Mouse (Mus musculus): Measurements from ENCODE around the gene Pin1. TPM values are rescaled to one million over a fixed set of nuclear protein-coding genes. Genes with fewer than 3 reads are reported as not detected.
A peak's percentile ranks its signal among the peaks of the same experiment; 100 is the strongest.

Gene Pin1
- polyA plus RNA-seq, 1 experiment from 2014 or later: 86.4 TPM

- Histone ChIP-seq H3K36me3 (replicated peaks) (peaks cover 68% of the 10 kb centered on the region), H3K9me3 (no peaks in the 10 kb centered on the region), H3K4me1 (peaks cover 39% of the 10 kb centered on the region), H3K27ac (no peak overlapping the region), H3K4me3 (no peak overlapping the region), H3K27me3 (ENCODE audit: poor library complexity, severe bottlenecking) (no peaks in the 10 kb centered on the region)
- DNase-seq (ENCODE audit: extremely low spot score, low spot score): no peak
- 79% methylated on average over 2 of the region's 2 CpGs for WGBS
Measured at GRCm38 (mm10) chr9:20664366-20664765, 12.5 kb downstream of the Pin1 start.

GRCm38 (mm10) chr9:20664982-20665637 lies 13.2 kb downstream of the Pin1 start:
- H3K4me3 ChIP-seq: no peak overlapping the region
- H3K27ac ChIP-seq: no peak overlapping the region
- H3K9me3 ChIP-seq: no peaks in the 10 kb centered on the region
- H3K4me1 ChIP-seq: peaks cover 39% of the 10 kb centered on the region
- H3K27me3 ChIP-seq (ENCODE audit: poor library complexity, severe bottlenecking): no peaks in the 10 kb centered on the region
- DNase-seq (ENCODE audit: extremely low spot score, low spot score): no peak
- H3K36me3 ChIP-seq (replicated peaks): peaks cover 61% of the 10 kb centered on the region
- WGBS: 90% methylated on average over 5 of the region's 5 CpGs

- no peak for DNase-seq (ENCODE audit: extremely low spot score, low spot score)
- Histone ChIP-seq H3K27me3 (ENCODE audit: poor library complexity, severe bottlenecking) (no peaks in the 10 kb centered on the region), H3K4me1 (peaks cover 39% of the 10 kb centered on the region), H3K27ac (peak overlapping the region; percentile 3; the same call in 1 of the 2 replicates), H3K4me3 (no peak overlapping the region), H3K36me3 (replicated peaks) (peaks cover 53% of the 10 kb centered on the region), H3K9me3 (no peaks in the 10 kb centered on the region)
- 31% methylated on average over 8 of the region's 8 CpGs for WGBS
Measured at GRCm38 (mm10) chr9:20665925-20666324, 14.0 kb downstream of the Pin1 start.

- H3K4me1 ChIP-seq: peaks cover 39% of the 10 kb centered on the region
- H3K4me3 ChIP-seq: no peak overlapping the region
- WGBS: 20% methylated on average over 7 of the region's 7 CpGs
- no peaks in the 10 kb centered on the region for H3K27me3 ChIP-seq (ENCODE audit: poor library complexity, severe bottlenecking)
- H3K36me3 ChIP-seq (replicated peaks): peaks cover 46% of the 10 kb centered on the region
- H3K27ac ChIP-seq: 0 out of 2 replicates have a peak overlapping the region, but pooled peaks have one; percentile 3
- no peaks in the 10 kb centered on the region for H3K9me3 ChIP-seq
- DNase-seq (ENCODE audit: extremely low spot score, low spot score): no peak
Measured at GRCm38 (mm10) chr9:20666510-20667034, 14.7 kb downstream of the Pin1 start.

GRCm38 (mm10) chr9:20668065-20668464 lies 16.2 kb downstream of the Pin1 start:
- H3K27me3 ChIP-seq (ENCODE audit: poor library complexity, severe bottlenecking): no peaks in the 10 kb centered on the region
- H3K4me3 ChIP-seq: no peak overlapping the region
- WGBS: 92% methylated on average over 22 of the region's 22 CpGs
- H3K9me3 ChIP-seq: no peaks in the 10 kb centered on the region
- peaks cover 37% of the 10 kb centered on the region for H3K4me1 ChIP-seq
- peaks cover 31% of the 10 kb centered on the region for H3K36me3 ChIP-seq (replicated peaks)
- DNase-seq (ENCODE audit: extremely low spot score, low spot score): no peak
- no peak overlapping the region for H3K27ac ChIP-seq

GRCm38 (mm10) chr9:20672047-20672446 lies 20.2 kb downstream of the Pin1 start:
- WGBS: 90% methylated on average over 16 of the region's 16 CpGs
- Histone ChIP-seq H3K4me3 (no peak overlapping the region), H3K4me1 (0 out of 2 replicates have a peak, but pooled peaks cover 5% of the 10 kb centered on the region), H3K9me3 (no peaks in the 10 kb centered on the region), H3K27ac (no peak overlapping the region), H3K36me3 (replicated peaks) (0 out of 2 replicates have a peak, but pooled peaks cover 6% of the 10 kb centered on the region), H3K27me3 (ENCODE audit: poor library complexity, severe bottlenecking) (no peaks in the 10 kb centered on the region)
- DNase-seq (ENCODE audit: extremely low spot score, low spot score): no peak

GRCm38 (mm10) chr9:20677892-20678291 lies 26.0 kb downstream of the Pin1 start:
- Histone ChIP-seq H3K4me3 (no peak overlapping the region), H3K27ac (no peak overlapping the region), H3K36me3 (replicated peaks) (no peaks in the 10 kb centered on the region), H3K9me3 (peaks cover 4% of the 10 kb centered on the region; the same call in 1 of the 2 replicates), H3K4me1 (peaks cover 35% of the 10 kb centered on the region), H3K27me3 (ENCODE audit: poor library complexity, severe bottlenecking) (0 out of 2 replicates have a peak, but pooled peaks cover 5% of the 10 kb centered on the region)
- DNase-seq (ENCODE audit: extremely low spot score, low spot score): no peak
- WGBS: 95% methylated on average over 12 of the region's 12 CpGs

GRCm38 (mm10) chr9:20680378-20680958 lies 28.6 kb downstream of the Pin1 start:
- Histone ChIP-seq H3K36me3 (replicated peaks) (no peaks in the 10 kb centered on the region), H3K4me3 (no peak overlapping the region), H3K9me3 (peaks cover 4% of the 10 kb centered on the region; the same call in 1 of the 2 replicates), H3K4me1 (peaks cover 35% of the 10 kb centered on the region), H3K27ac (peak overlapping the region; percentile 78), H3K27me3 (ENCODE audit: poor library complexity, severe bottlenecking) (peaks cover 29% of the 10 kb centered on the region)
- DNase-seq (ENCODE audit: extremely low spot score, low spot score): no peak
- WGBS: 67% methylated on average over 9 of the region's 9 CpGs

- WGBS: 36% methylated on average over 7 of the region's 7 CpGs
- H3K4me3 ChIP-seq: no peak overlapping the region
- peaks cover 42% of the 10 kb centered on the region for H3K27me3 ChIP-seq (ENCODE audit: poor library complexity, severe bottlenecking)
- no peak for DNase-seq (ENCODE audit: extremely low spot score, low spot score)
- no peaks in the 10 kb centered on the region for H3K36me3 ChIP-seq (replicated peaks)
- H3K27ac ChIP-seq: peak overlapping the region; percentile 40; the same call in 1 of the 2 replicates
- peaks cover 38% of the 10 kb centered on the region for H3K4me1 ChIP-seq
- H3K9me3 ChIP-seq: peaks cover 4% of the 10 kb centered on the region; the same call in 1 of the 2 replicates
Measured at GRCm38 (mm10) chr9:20681546-20682388, 29.9 kb downstream of the Pin1 start.

GRCm38 (mm10) chr9:20682389-20682722 lies 30.5 kb downstream of the Pin1 start:
- WGBS: 32% methylated on average over 2 of the region's 2 CpGs
- peaks cover 48% of the 10 kb centered on the region for H3K27me3 ChIP-seq (ENCODE audit: poor library complexity, severe bottlenecking)
- no peak overlapping the region for H3K4me3 ChIP-seq
- peaks cover 38% of the 10 kb centered on the region for H3K4me1 ChIP-seq
- peak overlapping the region; percentile 22; the same call in 1 of the 2 replicates for H3K27ac ChIP-seq
- DNase-seq (ENCODE audit: extremely low spot score, low spot score): no peak
- peaks cover 4% of the 10 kb centered on the region; the same call in 1 of the 2 replicates for H3K9me3 ChIP-seq
- H3K36me3 ChIP-seq (replicated peaks): no peaks in the 10 kb centered on the region

- peaks cover 36% of the 10 kb centered on the region for H3K4me1 ChIP-seq
- peaks cover 64% of the 10 kb centered on the region for H3K27me3 ChIP-seq (ENCODE audit: poor library complexity, severe bottlenecking)
- DNase-seq (ENCODE audit: extremely low spot score, low spot score): no peak
- no peak overlapping the region for H3K27ac ChIP-seq
- 59% methylated on average over 17 of the region's 17 CpGs for WGBS
- no peak overlapping the region for H3K4me3 ChIP-seq
- H3K36me3 ChIP-seq (replicated peaks): no peaks in the 10 kb centered on the region
- peaks cover 4% of the 10 kb centered on the region; the same call in 1 of the 2 replicates for H3K9me3 ChIP-seq
Measured at GRCm38 (mm10) chr9:20685081-20685861, 33.4 kb downstream of the Pin1 start.

GRCm38 (mm10) chr9:20689403-20689802 lies 37.5 kb downstream of the Pin1 start:
- DNase-seq (ENCODE audit: extremely low spot score, low spot score): no peak
- Histone ChIP-seq H3K4me3 (no peak overlapping the region), H3K27me3 (ENCODE audit: poor library complexity, severe bottlenecking) (peaks cover 87% of the 10 kb centered on the region), H3K4me1 (peaks cover 36% of the 10 kb centered on the region), H3K27ac (peak overlapping the region; percentile 44), H3K36me3 (replicated peaks) (no peaks in the 10 kb centered on the region), H3K9me3 (no peaks in the 10 kb centered on the region)
- WGBS: 22% methylated on average over 1 of the region's 1 CpGs
